Mouse (Mus musculus) MEL (cell line): ENCODE measurements around the gene Trim26.

Experiments
- CHD2 ChIP-seq: IDR thresholded peaks from 2 replicates; pipeline ENCODE4 v1.6.1; 2011; ENCODE audit warnings: low read length, improper control_type of control experiment
- CTCF ChIP-seq, 3 experiments: IDR thresholded peaks in 2 of 3; conservative IDR thresholded peaks in 1 of 3; 2 replicates each; pipeline ENCODE4 v1.5.1; 2011 to 2012; ENCODE audit warnings: low read length in 3 of 3, low read depth in 2 of 3, mild to moderate bottlenecking in 2 of 3, improper control_type of control experiment in 1 of 3, inconsistent platforms in 1 of 3, mixed read lengths in 1 of 3, moderate library complexity in 1 of 3; ENCODE audit not compliant: control insufficient read depth in 1 of 3, insufficient read depth in 1 of 3, poor library complexity in 1 of 3, severe bottlenecking in 1 of 3
- GATA1 ChIP-seq: IDR thresholded peaks from 2 replicates; pipeline ENCODE4 v1.6.1; 2011; ENCODE audit warnings: low read depth, low read length, improper control_type of control experiment
- HCFC1 ChIP-seq: IDR thresholded peaks from 2 replicates; pipeline ENCODE4 v1.6.1; 2012; ENCODE audit warnings: low read depth, mild to moderate bottlenecking, inconsistent platforms, low read length, improper control_type of control experiment, moderate library complexity
- MAFK ChIP-seq: IDR thresholded peaks from 2 replicates; pipeline ENCODE4 v1.6.1; 2011; ENCODE audit warnings: low read depth, mild to moderate bottlenecking, low read length, improper control_type of control experiment, borderline replicate concordance
- MAX ChIP-seq: IDR thresholded peaks from 2 replicates; pipeline ENCODE4 v1.6.1; 2011; ENCODE audit warnings: low read length, improper control_type of control experiment
- MXI1 ChIP-seq: IDR thresholded peaks from 2 replicates; pipeline ENCODE4 v1.6.1; 2011; ENCODE audit warnings: mild to moderate bottlenecking, low read depth, low read length, improper control_type of control experiment
- MYC ChIP-seq: IDR thresholded peaks from 2 replicates; pipeline ENCODE4 v1.6.1; 2011; ENCODE audit warnings: low read depth, mild to moderate bottlenecking, low read length, improper control_type of control experiment, moderate library complexity
- POLR2A ChIP-seq, 2 experiments: IDR thresholded peaks; 2 replicates each; pipeline ENCODE4 v1.6.1; 2011 to 2012; ENCODE audit warnings: low read length in 2 of 2, mild to moderate bottlenecking in 2 of 2, control low read depth in 1 of 2, improper control_type of control experiment in 1 of 2, low read depth in 1 of 2, moderate library complexity in 1 of 2; ENCODE audit not compliant: control insufficient read depth in 1 of 2, insufficient read depth in 1 of 2, poor library complexity in 1 of 2
- POLR2AphosphoS5 ChIP-seq: IDR thresholded peaks from 2 replicates; pipeline ENCODE4 v1.6.1; 2012; ENCODE audit warnings: low read depth, borderline replicate concordance, mild to moderate bottlenecking, inconsistent platforms, low read length, moderate library complexity, mixed read lengths
- TBP ChIP-seq: IDR thresholded peaks from 2 replicates; pipeline ENCODE4 v1.8.0; 2011; ENCODE audit warnings: low read depth, low read length, improper control_type of control experiment
- ZNF384 ChIP-seq: IDR thresholded peaks from 2 replicates; pipeline ENCODE4 v1.6.1; 2012; ENCODE audit warnings: low read depth, mild to moderate bottlenecking, inconsistent platforms, low read length, improper control_type of control experiment

DNA sequence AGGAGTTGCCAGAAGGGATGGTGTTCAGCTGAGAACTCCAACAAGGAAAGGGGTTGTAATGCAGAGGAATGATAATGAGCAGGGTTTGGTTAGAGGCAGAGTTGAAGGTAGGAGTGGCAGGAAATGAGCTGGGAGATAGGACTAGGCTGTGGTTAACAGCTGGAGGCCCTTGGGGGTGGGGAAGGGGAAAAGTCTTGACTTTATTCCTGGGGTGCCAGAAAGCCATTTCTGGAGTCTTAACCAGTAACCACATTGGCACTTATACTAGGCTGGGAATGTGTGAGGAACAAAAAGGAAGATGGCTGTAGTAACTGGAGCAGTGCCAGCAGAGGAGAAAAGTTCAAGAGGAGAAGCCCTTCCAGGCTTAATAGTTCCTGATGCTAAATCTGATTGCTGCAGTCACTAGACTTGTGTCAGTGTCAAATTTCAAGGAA is 7.4 kb downstream of the Trim26 start:
- TF ChIP-seq MXI1 (no peak), MAX (no peak), POLR2A (IDR thresholded peaks at IDR 0.05; ENCODE audit: control insufficient read depth in 1 of 2, insufficient read depth in 1 of 2, low read depth in 1 of 2, low read length in 2 of 2, poor library complexity in 1 of 2) (no peak), GATA1 (peak; percentile 66), CTCF (IDR thresholded peaks at IDR 0.05 in 2 of 3, conservative IDR thresholded peaks at IDR 0.05 in 1 of 3; ENCODE audit: control insufficient read depth in 1 of 3, insufficient read depth in 1 of 3, low read depth in 2 of 3, low read length in 3 of 3, poor library complexity in 1 of 3, severe bottlenecking in 1 of 3) (no peak), ZNF384 (no peak), TBP (0 out of 2 replicates have a peak, but pooled peaks have one; percentile 32), MYC (no peak), MAFK (no peak), POLR2AphosphoS5 (no peak), HCFC1 (no peak), CHD2 (no peak)
